Mouse (Mus musculus): ENCODE data around the gene Actr10. TPM values are rescaled to one million over a fixed set of nuclear protein-coding genes. Genes with fewer than 3 reads are reported as not detected.

The Actr10 gene
- total and polyA plus RNA-seq, 2 experiments from 2014 or later: 112 to 196 TPM

- H3K9me3 ChIP-seq (ENCODE audit: low read length): no peaks in the 10 kb centered on the region
- DNase-seq (no peak), ATAC-seq (no peak)
- no peak overlapping the region for H3K9ac ChIP-seq
- TF ChIP-seq CTCF (IDR thresholded peaks at IDR 0.05; ENCODE audit: low read depth): no peak
- H3K27me3 ChIP-seq (ENCODE audit: insufficient read depth, low read length): no peaks in the 10 kb centered on the region
- no peak overlapping the region for H3K4me3 ChIP-seq (ENCODE audit: low read depth, low read length)
- no peak overlapping the region for H3K27ac ChIP-seq (ENCODE audit: low read depth, low read length)
- H3K36me3 ChIP-seq (ENCODE audit: insufficient read depth): peaks cover 1% of the 10 kb centered on the region
- H3K4me1 ChIP-seq (ENCODE audit: insufficient read depth): no peaks in the 10 kb centered on the region
- no peak overlapping the region for H3K4me2 ChIP-seq (ENCODE audit: low read depth)
- 95% methylated on average over 10 of the region's 10 CpGs for WGBS
These were observed 33.2 kb upstream of the Actr10 start for GRCm38 (mm10) chr12:70904471-70904870.

GRCm38 (mm10) chr12:70906867-70907266 lies 30.8 kb upstream of the Actr10 start:
- H3K27me3 ChIP-seq (ENCODE audit: insufficient read depth, low read length): no peaks in the 10 kb centered on the region
- no peak overlapping the region for H3K4me2 ChIP-seq (ENCODE audit: low read depth)
- H3K36me3 ChIP-seq (ENCODE audit: insufficient read depth): no peaks in the 10 kb centered on the region
- no peak overlapping the region for H3K4me3 ChIP-seq (ENCODE audit: low read depth, low read length)
- no peak for ATAC-seq
- H3K9me3 ChIP-seq (ENCODE audit: low read length): no peaks in the 10 kb centered on the region
- TF ChIP-seq CTCF (IDR thresholded peaks at IDR 0.05; ENCODE audit: low read depth): no peak
- H3K27ac ChIP-seq (ENCODE audit: low read depth, low read length): no peak overlapping the region
- WGBS: 89% methylated on average over 9 of the region's 9 CpGs
- no peak for DNase-seq
- H3K9ac ChIP-seq: no peak overlapping the region
- H3K4me1 ChIP-seq (ENCODE audit: insufficient read depth): no peaks in the 10 kb centered on the region

GRCm38 (mm10) chr12:70907651-70908050 lies 30.0 kb upstream of the Actr10 start:
- ATAC-seq (no peak), DNase-seq (no peak)
- Histone ChIP-seq H3K27me3 (ENCODE audit: insufficient read depth, low read length) (no peaks in the 10 kb centered on the region), H3K9ac (no peak overlapping the region), H3K4me2 (ENCODE audit: low read depth) (no peak overlapping the region), H3K4me1 (ENCODE audit: insufficient read depth) (no peaks in the 10 kb centered on the region), H3K36me3 (ENCODE audit: insufficient read depth) (no peaks in the 10 kb centered on the region), H3K27ac (ENCODE audit: low read depth, low read length) (no peak overlapping the region), H3K4me3 (ENCODE audit: low read depth, low read length) (no peak overlapping the region), H3K9me3 (ENCODE audit: low read length) (no peaks in the 10 kb centered on the region)
- 72% methylated on average over 11 of the region's 11 CpGs for WGBS
- TF ChIP-seq CTCF (IDR thresholded peaks at IDR 0.05; ENCODE audit: low read depth): no peak

- H3K4me2 ChIP-seq (ENCODE audit: low read depth): no peak overlapping the region
- H3K27me3 ChIP-seq (ENCODE audit: insufficient read depth, low read length): no peaks in the 10 kb centered on the region
- H3K36me3 ChIP-seq (ENCODE audit: insufficient read depth): no peaks in the 10 kb centered on the region
- H3K9me3 ChIP-seq (ENCODE audit: low read length): no peaks in the 10 kb centered on the region
- DNase-seq (no peak), ATAC-seq (no peak)
- H3K4me3 ChIP-seq (ENCODE audit: low read depth, low read length): no peak overlapping the region
- TF ChIP-seq CTCF (IDR thresholded peaks at IDR 0.05; ENCODE audit: low read depth): no peak
- H3K4me1 ChIP-seq (ENCODE audit: insufficient read depth): no peaks in the 10 kb centered on the region
- no peak overlapping the region for H3K27ac ChIP-seq (ENCODE audit: low read depth, low read length)
- WGBS: 73% methylated on average over 4 of the region's 4 CpGs
- no peak overlapping the region for H3K9ac ChIP-seq
These were observed 29.6 kb upstream of the Actr10 start for GRCm38 (mm10) chr12:70908076-70908475.

- Histone ChIP-seq H3K4me2 (ENCODE audit: low read depth) (no peak overlapping the region), H3K9me3 (ENCODE audit: low read length) (no peaks in the 10 kb centered on the region), H3K27me3 (ENCODE audit: insufficient read depth, low read length) (no peaks in the 10 kb centered on the region), H3K9ac (no peak overlapping the region), H3K4me1 (ENCODE audit: insufficient read depth) (no peaks in the 10 kb centered on the region), H3K27ac (ENCODE audit: low read depth, low read length) (no peak overlapping the region), H3K36me3 (ENCODE audit: insufficient read depth) (no peaks in the 10 kb centered on the region), H3K4me3 (ENCODE audit: low read depth, low read length) (no peak overlapping the region)
- peak; percentile 89 for TF ChIP-seq CTCF (IDR thresholded peaks at IDR 0.05; ENCODE audit: low read depth)
- DNase-seq (peak; percentile 82), ATAC-seq (peak; percentile 64; the same call in 1 of the 2 replicates)
- 11% methylated on average over 9 of the region's 9 CpGs for WGBS
These were observed 27.4 kb upstream of the Actr10 start for GRCm38 (mm10) chr12:70910241-70910720.

- no peaks in the 10 kb centered on the region for H3K36me3 ChIP-seq (ENCODE audit: insufficient read depth)
- H3K27ac ChIP-seq (ENCODE audit: low read depth, low read length): no peak overlapping the region
- H3K9ac ChIP-seq: no peak overlapping the region
- 10% methylated on average over 5 of the region's 5 CpGs for WGBS
- no peaks in the 10 kb centered on the region for H3K9me3 ChIP-seq (ENCODE audit: low read length)
- no peak overlapping the region for H3K4me3 ChIP-seq (ENCODE audit: low read depth, low read length)
- no peaks in the 10 kb centered on the region for H3K27me3 ChIP-seq (ENCODE audit: insufficient read depth, low read length)
- TF ChIP-seq CTCF (IDR thresholded peaks at IDR 0.05; ENCODE audit: low read depth): peak; percentile 94
- H3K4me1 ChIP-seq (ENCODE audit: insufficient read depth): no peaks in the 10 kb centered on the region
- no peak overlapping the region for H3K4me2 ChIP-seq (ENCODE audit: low read depth)
- DNase-seq: peak; percentile 87
- peak; percentile 79 for ATAC-seq
These were observed 26.6 kb upstream of the Actr10 start for GRCm38 (mm10) chr12:70911029-70911428.

- 66% methylated on average over 17 of the region's 17 CpGs for WGBS
- no peak overlapping the region for H3K27ac ChIP-seq (ENCODE audit: low read depth, low read length)
- H3K36me3 ChIP-seq (ENCODE audit: insufficient read depth): no peaks in the 10 kb centered on the region
- no peak for TF ChIP-seq CTCF (IDR thresholded peaks at IDR 0.05; ENCODE audit: low read depth)
- no peak overlapping the region for H3K4me3 ChIP-seq (ENCODE audit: low read depth, low read length)
- H3K27me3 ChIP-seq (ENCODE audit: insufficient read depth, low read length): no peaks in the 10 kb centered on the region
- DNase-seq (no peak), ATAC-seq (no peak)
- H3K4me1 ChIP-seq (ENCODE audit: insufficient read depth): no peaks in the 10 kb centered on the region
- H3K4me2 ChIP-seq (ENCODE audit: low read depth): no peak overlapping the region
- no peaks in the 10 kb centered on the region for H3K9me3 ChIP-seq (ENCODE audit: low read length)
- no peak overlapping the region for H3K9ac ChIP-seq
These were observed 25.8 kb upstream of the Actr10 start for GRCm38 (mm10) chr12:70911676-70912379.

Measured in forebrain, postnatal 0 days (tissue).